Mouse (Mus musculus): ENCODE results near the gene Islr2.

DNA sequence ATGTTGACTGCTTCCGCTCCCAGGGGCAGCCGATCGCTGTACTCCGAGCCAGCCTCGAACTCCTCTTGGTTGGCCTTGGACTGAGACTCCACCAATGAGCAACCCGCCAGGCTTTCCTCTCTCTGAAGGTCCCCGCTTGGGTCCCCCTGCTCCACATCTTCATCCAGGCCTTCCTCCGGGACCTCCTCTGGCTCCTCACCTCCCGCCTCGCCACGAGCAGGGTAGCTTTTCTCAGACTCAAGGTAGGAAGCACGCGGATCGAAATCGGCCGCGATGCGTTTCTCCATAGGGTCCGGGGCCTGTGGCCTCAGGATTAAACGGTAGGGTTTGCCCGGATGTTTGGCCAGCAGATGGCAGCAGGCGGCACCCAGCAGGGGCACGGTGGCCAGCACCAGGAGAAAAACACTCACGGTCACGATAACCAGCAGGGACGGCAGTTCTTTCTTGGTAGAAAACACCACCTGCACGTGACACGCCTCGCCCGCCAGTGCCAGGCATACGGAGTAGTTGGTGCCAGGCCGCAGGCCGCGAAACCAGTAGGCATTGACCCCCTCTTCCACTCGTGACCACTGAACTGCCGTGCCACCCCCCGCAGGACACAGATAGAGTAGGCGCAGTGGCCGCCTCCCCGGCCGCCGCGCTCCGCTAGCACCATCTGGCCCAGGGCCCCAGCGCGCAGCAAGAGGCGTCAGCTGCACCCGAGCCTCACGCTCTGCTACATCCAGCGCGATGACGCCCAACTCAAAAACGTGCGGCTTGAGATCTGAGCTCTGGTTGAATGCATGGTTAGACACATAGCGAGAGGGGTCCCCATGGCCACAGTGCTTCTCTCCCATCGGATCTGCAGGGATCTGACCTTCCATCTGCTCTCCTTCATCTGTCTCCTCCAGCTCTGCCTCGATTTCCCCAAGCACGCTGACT is 6.1 kb downstream of the Islr2 start:
- TF ChIP-seq USF1 (IDR thresholded peaks at IDR 0.05; ENCODE audit: low read depth) = no peak
- peak; percentile 73 for TF ChIP-seq CTCF (IDR thresholded peaks at IDR 0.05; ENCODE audit: control insufficient read depth, insufficient read depth, insufficient read length)
- TF ChIP-seq MYOG (IDR thresholded peaks at IDR 0.05; ENCODE audit: control insufficient read depth, extremely low read depth, insufficient read length) = no peak

Measured in C2C12 (cell line).